Mouse (Mus musculus) liver (tissue): ENCODE results near the gene Cldn9.

ENCODE experiments used
- DNase-seq: peaks from one replicate; pipeline ENCODE4 v3.0.0-alpha.2; 2020; ENCODE audit warnings: mixed read lengths

Gene Cldn9

GRCm38 (mm10) chr17:23683856-23684672, at the start of gene Cldn9:
TSS of gene Cldn9 (minus strand) at chr17:23684026.
- DNase-seq = no peak

GRCm38 (mm10) chr17:23730441-23730840, 46.6 kb upstream of the Cldn9 start:
- no peak for DNase-seq

GRCm38 (mm10) chr17:23726758-23727142, 42.9 kb upstream of the Cldn9 start:
- DNase-seq = peak; percentile 91

GRCm38 (mm10) chr17:23725999-23726757, 42.4 kb upstream of the Cldn9 start, which contains the start of gene Pkmyt1:
TSS of gene Pkmyt1 (plus strand) at chr17:23726336.
- peak; percentile 97 for DNase-seq

GRCm38 (mm10) chr17:23725477-23725876, 41.7 kb upstream of the Cldn9 start:
- no peak for DNase-seq

GRCm38 (mm10) chr17:23722376-23723125, 38.7 kb upstream of the Cldn9 start, which contains the start of gene 1520401A03Rik:
TSS of gene 1520401A03Rik (minus strand) at chr17:23722783.
- no peak for DNase-seq

GRCm38 (mm10) chr17:23721886-23722285, 38.1 kb upstream of the Cldn9 start:
- DNase-seq = no peak

GRCm38 (mm10) chr17:23719455-23719854, 35.6 kb upstream of the Cldn9 start:
- DNase-seq = no peak

GRCm38 (mm10) chr17:23717003-23717402, 33.2 kb upstream of the Cldn9 start:
- no peak for DNase-seq

- DNase-seq = peak; percentile 78
These were observed 22.4 kb upstream of the Cldn9 start for GRCm38 (mm10) chr17:23706212-23706611.

GRCm38 (mm10) chr17:23705525-23706104, 21.8 kb upstream of the Cldn9 start:
- DNase-seq = no peak

GRCm38 (mm10) chr17:23704741-23705140, 20.9 kb upstream of the Cldn9 start:
- no peak for DNase-seq

GRCm38 (mm10) chr17:23703301-23703700, 19.5 kb upstream of the Cldn9 start:
- no peak for DNase-seq

GRCm38 (mm10) chr17:23700079-23700478, 16.3 kb upstream of the Cldn9 start:
- DNase-seq = peak; percentile 79

GRCm38 (mm10) chr17:23699131-23700077, 15.6 kb upstream of the Cldn9 start:
- peak; percentile 20 for DNase-seq

- DNase-seq = no peak
These were observed 12.0 kb upstream of the Cldn9 start for GRCm38 (mm10) chr17:23695801-23696200.

- DNase-seq = no peak
These were observed 10.7 kb upstream of the Cldn9 start for GRCm38 (mm10) chr17:23694491-23694890.

- DNase-seq = no peak
These were observed 600 bp downstream of the Cldn9 start for GRCm38 (mm10) chr17:23683226-23683625.

GRCm38 (mm10) chr17:23682530-23682929, 1.3 kb downstream of the Cldn9 start:
- no peak for DNase-seq

- no peak for DNase-seq
These were observed 1.7 kb downstream of the Cldn9 start for GRCm38 (mm10) chr17:23682092-23682491.

- DNase-seq = no peak
These were observed 2.7 kb downstream of the Cldn9 start for GRCm38 (mm10) chr17:23681086-23681485.

GRCm38 (mm10) chr17:23680336-23680735, 3.5 kb downstream of the Cldn9 start:
- no peak for DNase-seq
